8 mouse cellular contexts compared by ENCODE assay signal in genomic region chr4:117251801-117252316, GRCm38 (mm10). TPM values are rescaled to one million over a fixed set of nuclear protein-coding genes. Genes with fewer than 3 reads are reported as not detected.
DNase-seq lines count a peak whose midpoint lies in the region; ATAC-seq and TF ChIP-seq lines count a peak whose summit lies in the region.

Gene Tmem53, plus strand, starts transcription at chr4:117251951.
Gene Armh1, minus strand, starts transcription at chr4:117252125.

- no peak for TF ChIP-seq CTCF in cerebellum, adult 2 months (IDR thresholded peaks at IDR 0.05; ENCODE audit: borderline replicate concordance, insufficient read depth, low read depth, low read length)
- TF ChIP-seq CTCF in forebrain, postnatal 0 days (IDR thresholded peaks at IDR 0.05; ENCODE audit: low read depth) = no peak
- no peak for TF ChIP-seq CTCF in lung, postnatal 0 days (IDR thresholded peaks at IDR 0.05)

- no peak for TF ChIP-seq EP300 in lung, postnatal 0 days (IDR thresholded peaks at IDR 0.05)

- ATAC-seq in forebrain, postnatal 0 days = peak; percentile 96
- peak; percentile 100 for ATAC-seq in lung, postnatal 0 days

- H3K36me3 ChIP-seq in forebrain, postnatal 0 days (ENCODE audit: insufficient read depth) = no peaks in the 10 kb centered on the region
- no peaks in the 10 kb centered on the region for H3K36me3 ChIP-seq in lung, postnatal 0 days (ENCODE audit: insufficient read depth, low read length)

- 2% methylated on average over 36 of the region's 43 CpGs for WGBS in cerebellum, adult 2 months
- 1% methylated on average over 41 of the region's 43 CpGs for WGBS in forebrain, postnatal 0 days
- under 1% methylated on average over 31 of the region's 43 CpGs for WGBS in lung, postnatal 0 days

- 0 out of 2 replicates have a peak, but pooled peaks cover 4% of the 10 kb centered on the region for H3K4me1 ChIP-seq in cerebellum, adult 2 months (ENCODE audit: control insufficient read depth, insufficient read depth, low read length)
- H3K4me1 ChIP-seq in forebrain, postnatal 0 days (ENCODE audit: insufficient read depth) = no peaks in the 10 kb centered on the region
- peaks cover 7% of the 10 kb centered on the region; the same call in 1 of the 2 replicates for H3K4me1 ChIP-seq in lung, postnatal 0 days (ENCODE audit: insufficient read depth, low read depth, low read length)

- peak within 1 kb of the TSS; percentile 63 for H3K4me2 ChIP-seq in forebrain, postnatal 0 days (ENCODE audit: low read depth)
- H3K4me2 ChIP-seq in lung, postnatal 0 days (replicated peaks; ENCODE audit: low read depth, low read length) = peak within 1 kb of the TSS; percentile 85

- H3K9ac ChIP-seq in forebrain, postnatal 0 days = peak within 1 kb of the TSS; percentile 71
- peak within 1 kb of the TSS; percentile 69 for H3K9ac ChIP-seq in lung, postnatal 0 days (replicated peaks; ENCODE audit: low read depth)

- no peaks in the 10 kb centered on the region for H3K27me3 ChIP-seq in cerebellum, adult 2 months (ENCODE audit: control insufficient read depth, insufficient read depth, low read length)
- H3K27me3 ChIP-seq in forebrain, postnatal 0 days (ENCODE audit: insufficient read depth, low read length) = no peaks in the 10 kb centered on the region
- H3K27me3 ChIP-seq in lung, postnatal 0 days (replicated peaks; ENCODE audit: insufficient read depth, low read length) = no peaks in the 10 kb centered on the region

- no peaks in the 10 kb centered on the region for H3K9me3 ChIP-seq in forebrain, postnatal 0 days (ENCODE audit: low read length)
- no peaks in the 10 kb centered on the region for H3K9me3 ChIP-seq in lung, postnatal 0 days (ENCODE audit: low read length)

- H3K27ac ChIP-seq in cerebellum, adult 2 months (ENCODE audit: insufficient read depth, low read length) = no peak within 1 kb of the TSS
- peak within 1 kb of the TSS; percentile 42; the same call in 1 of the 2 replicates for H3K27ac ChIP-seq in forebrain, postnatal 0 days (ENCODE audit: low read depth, low read length)
- peak within 1 kb of the TSS; percentile 90 for H3K27ac ChIP-seq in lung, postnatal 0 days (ENCODE audit: low read length)

- no peak for TF ChIP-seq POLR2A in cerebellum, adult 2 months (IDR thresholded peaks at IDR 0.05; ENCODE audit: borderline replicate concordance, insufficient read depth, low read length)

- peak within 1 kb of the TSS; percentile 83 for H3K4me3 ChIP-seq in cerebellum, adult 2 months (replicated peaks; ENCODE audit: insufficient read depth, low read depth, low read length)
- peak within 1 kb of the TSS; percentile 52 for H3K4me3 ChIP-seq in forebrain, postnatal 0 days (ENCODE audit: low read depth, low read length)
- peak within 1 kb of the TSS; percentile 73 for H3K4me3 ChIP-seq in lung, postnatal 0 days (ENCODE audit: low read depth, low read length)

- DNase-seq in MN1 (ENCODE audit: low spot score) = peak; percentile 90
- DNase-seq in cerebellum, adult 2 months = peak; percentile 73 to 76
- DNase-seq in forebrain, postnatal 0 days = peak; percentile 86
- DNase-seq in heart, postnatal 4 days = peak; percentile 95
- DNase-seq in layer of hippocampus, adult 9-11 months = peak; percentile 81
- peak; percentile 96 for DNase-seq in lung, postnatal 0 days (ENCODE audit: low spot score)
- DNase-seq in ovary, postnatal 14 days (ENCODE audit: low spot score) = peak; percentile 88
- peak; percentile 88 for DNase-seq in thymus, postnatal 10 days (ENCODE audit: low spot score in 2 of 2)

RNA-seq across cellular contexts. Expression of gene Tmem53, which starts in this region (rescaled TPM):
- polyA plus RNA-seq in cerebellum, adult 2 months (2012; rRNA removed) = 7.0 and 7.6 TPM in 2 replicates
- total RNA-seq in forebrain, postnatal 0 days (2014; rRNA removed) = 9.8 and 11.6 TPM in 2 replicates
- 10.5 and 12.4 TPM in 2 replicates for polyA plus RNA-seq in forebrain, postnatal 0 days (2015; fragmentation: Nextera tagmentation; extraction: Ambion mirVana)
- total RNA-seq in heart, postnatal 4 days (2021) = 10 to 100 TPM; 25.5 to 27.1 TPM
- 23.5 and 27.6 TPM in 2 replicates for polyA plus RNA-seq in lung, postnatal 0 days (2015; fragmentation: Nextera tagmentation; extraction: Ambion mirVana)

RNA-seq across cellular contexts. Expression of gene Armh1, which starts in this region (rescaled TPM):
- 0.52 and 0.67 TPM in 2 replicates for polyA plus RNA-seq in cerebellum, adult 2 months (2012; rRNA removed)
- 1.5 and 1.8 TPM in 2 replicates for total RNA-seq in forebrain, postnatal 0 days (2014; rRNA removed)
- 2.0 and 2.5 TPM in 2 replicates for polyA plus RNA-seq in forebrain, postnatal 0 days (2015; fragmentation: Nextera tagmentation; extraction: Ambion mirVana)
- total RNA-seq in heart, postnatal 4 days (2021) = under 1 TPM; 0.38 to 0.43 TPM
- polyA plus RNA-seq in lung, postnatal 0 days (2015; fragmentation: Nextera tagmentation; extraction: Ambion mirVana) = 3.8 and 5.0 TPM in 2 replicates
